Mouse (Mus musculus) limb, embryonic 14.5 days (tissue): ENCODE data around the gene Gnb1l. TPM values are rescaled to one million over a fixed set of nuclear protein-coding genes. Genes with fewer than 3 reads are reported as not detected.
"Not testable (repeated sequence)": the region's sequence is repeated elsewhere in the genome, so short reads cannot be mapped to it uniquely, and the experiment has no call there.

Experiments
- ATAC-seq: fragments of 200-750 bp; cut with Nextera tagmentation; 2 replicates; pipeline ENCODE4 v1.8.0; 2017; ENCODE audit warnings: low read depth, moderate number of reproducible peaks, moderate TSS enrichment; ENCODE audit not compliant: low FRiP score
- DNase-seq: peaks from one replicate; pipeline ENCODE4 v3.0.0-alpha.2; 2015; ENCODE audit warnings: low spot score
- H3K27ac ChIP-seq: fragments of 300-500 bp; sonication (generic); replicated peaks from 2 replicates; pipeline ENCODE4 v1.5.1; 2014; ENCODE audit warnings: low read depth, mild to moderate bottlenecking, low read length, moderate library complexity, mixed read lengths
- H3K27me3 ChIP-seq: fragments of 300-500 bp; sonication (generic); 2 replicates; pipeline ENCODE4 v1.6.1; 2014; ENCODE audit warnings: low read length, mixed read lengths; ENCODE audit not compliant: control insufficient read depth, insufficient read depth
- H3K36me3 ChIP-seq: fragments of 300-500 bp; sonication (generic); 2 replicates; pipeline ENCODE4 v1.6.1; 2014; ENCODE audit warnings: mild to moderate bottlenecking, low read length, moderate library complexity, mixed read lengths; ENCODE audit not compliant: control insufficient read depth, insufficient read depth
- H3K4me1 ChIP-seq: fragments of 300-500 bp; sonication (generic); 2 replicates; pipeline ENCODE4 v1.6.1; 2014; ENCODE audit warnings: antibody characterized with exemption, low read length, mixed read lengths; ENCODE audit not compliant: control insufficient read depth, insufficient read depth
- H3K4me2 ChIP-seq: fragments of 300-500 bp; sonication (generic); replicated peaks from 2 replicates; pipeline ENCODE4 v1.6.1; 2014; ENCODE audit warnings: low read depth, mild to moderate bottlenecking, low read length, moderate library complexity; ENCODE audit not compliant: severe bottlenecking
- H3K4me3 ChIP-seq: fragments of 300-500 bp; sonication (generic); replicated peaks from 2 replicates; pipeline ENCODE4 v1.5.1; 2014; ENCODE audit warnings: low read length
- H3K9ac ChIP-seq: fragments of 300-500 bp; sonication (generic); 2 replicates; pipeline ENCODE4 v1.6.1; 2014; ENCODE audit warnings: mild to moderate bottlenecking, low read depth, low read length, moderate library complexity; ENCODE audit not compliant: severe bottlenecking
- H3K9me3 ChIP-seq: fragments of 300-500 bp; sonication (generic); 2 replicates; pipeline ENCODE4 v1.6.1; 2016; ENCODE audit warnings: low read length; ENCODE audit not compliant: control insufficient read depth
- POLR2A ChIP-seq: fragments of 200-500 bp; IDR thresholded peaks from 2 replicates; pipeline ENCODE4 v1.8.0; 2012; ENCODE audit warnings: inconsistent platforms, mild to moderate bottlenecking, moderate library complexity, borderline replicate concordance; ENCODE audit not compliant: insufficient read depth, insufficient read length; ENCODE audit errors: extremely low read depth
- WGBS: fragments of 180-500 bp; shearing (Covaris S2); extraction: QIAGEN DNeasy Blood & Tissue Kit; methylation state at CpG from one replicate; pipeline ENCODE4 v1.1.7; 2014; 5-methylcytosine and 5-hydroxymethylcytosine counted together
- polyA plus RNA-seq, 2 experiments: library from polyadenylated mRNA; depleted of rRNA in 1 of 2; stranded (reverse) in 1 of 2; unstranded in 1 of 2; fragments of >200 nt; fragmentation: Nextera tagmentation in 1 of 2; extraction: Ambion mirVana in 1 of 2; gene quantifications; 2 replicates each; pipeline versions ENCODE4 v1.2.1 to v1.2.3; 2012 to 2014

Gnb1l gene
- polyA plus RNA-seq, 2 experiments: 16.1 to 20.2 TPM

DNA sequence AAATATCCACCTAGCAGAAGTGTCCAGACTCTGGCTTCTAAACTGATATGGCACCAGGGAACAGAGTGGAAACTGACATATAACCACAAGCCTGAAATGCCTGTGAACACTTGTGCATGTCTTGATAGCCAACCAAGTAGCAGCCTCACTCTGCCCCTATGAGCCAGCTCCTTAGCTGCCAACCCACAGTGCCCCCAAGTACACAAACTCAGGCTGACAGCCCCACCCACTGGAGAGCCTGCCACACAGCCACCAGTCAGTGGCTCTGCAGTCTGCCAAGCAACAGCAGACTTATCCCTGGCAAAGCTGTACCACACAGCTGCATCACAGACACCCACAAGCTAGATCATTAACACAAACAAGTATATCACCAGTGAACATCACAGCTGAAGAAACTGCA, 19.6 kb downstream of the Gnb1l start:
- Histone ChIP-seq H3K9ac (no peak overlapping the region), H3K4me3 (no peak overlapping the region), H3K4me1 (no peaks in the 10 kb centered on the region), H3K27ac (no peak overlapping the region), H3K4me2 (no peak overlapping the region), H3K9me3 (no peaks in the 10 kb centered on the region), H3K36me3 (no peaks in the 10 kb centered on the region), H3K27me3 (no peaks in the 10 kb centered on the region)
- DNase-seq (no peak), ATAC-seq (no peak)
- TF ChIP-seq POLR2A: no peak

DNA sequence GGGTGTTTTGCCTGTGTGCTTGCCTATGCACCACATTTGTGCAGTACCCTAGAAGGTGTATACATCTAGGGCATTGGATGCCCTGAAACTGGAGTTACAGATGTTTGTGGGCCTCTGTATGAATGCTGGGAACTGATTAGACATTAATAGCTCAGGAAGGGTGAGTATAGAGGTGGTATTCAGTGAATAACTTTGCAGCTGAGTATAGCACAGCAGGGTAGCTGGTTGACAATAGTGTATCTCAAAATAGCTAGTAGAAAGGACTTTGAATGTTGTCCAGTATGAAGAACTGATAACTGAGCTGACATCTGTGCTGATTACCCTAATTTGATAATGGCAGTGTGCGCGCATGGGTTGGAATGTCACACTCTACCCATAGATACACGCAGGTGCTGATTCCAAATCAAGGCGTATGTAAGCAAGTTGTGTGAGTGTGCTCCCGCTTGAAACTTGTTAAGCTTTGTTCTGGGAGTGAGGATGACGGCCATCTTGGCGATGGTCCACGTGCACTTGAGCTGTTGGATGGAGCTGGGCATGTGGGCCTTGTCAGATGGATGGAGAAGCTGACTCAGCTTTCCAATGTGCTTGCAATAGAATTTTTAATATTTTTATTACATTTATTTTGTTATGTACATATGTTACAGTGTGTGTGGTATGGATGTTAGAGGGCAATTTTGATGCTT, 25.2 kb downstream of the Gnb1l start:
- Histone ChIP-seq H3K27ac (no peak overlapping the region), H3K4me2 (no peak overlapping the region), H3K4me1 (no peaks in the 10 kb centered on the region), H3K9me3 (no peaks in the 10 kb centered on the region), H3K27me3 (no peaks in the 10 kb centered on the region), H3K9ac (no peak overlapping the region), H3K4me3 (no peak overlapping the region), H3K36me3 (no peaks in the 10 kb centered on the region)
- DNase-seq (no peak), ATAC-seq (no peak)
- WGBS: 90% methylated on average over 8 of the region's 8 CpGs
- no peak for TF ChIP-seq POLR2A

DNA sequence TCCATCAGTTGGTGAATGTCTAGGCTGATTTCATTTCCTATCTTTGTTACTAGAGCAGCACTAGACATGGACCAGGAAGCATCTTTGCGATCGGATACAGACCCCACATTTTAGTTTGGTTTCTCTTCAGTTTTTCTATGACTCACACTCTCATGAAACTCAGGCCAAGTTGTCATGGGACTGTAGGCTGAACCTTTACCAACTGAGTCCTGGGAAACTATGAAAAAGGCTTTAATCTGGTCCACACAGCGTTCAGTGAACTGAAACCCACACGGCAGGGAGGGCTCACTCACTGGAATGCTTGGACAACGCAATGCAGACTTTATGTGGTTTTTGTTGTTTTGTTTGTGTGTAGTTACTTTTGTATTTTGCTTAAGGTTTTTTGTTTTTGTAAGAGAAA, 30.1 kb downstream of the Gnb1l start:
- no peaks in the 10 kb centered on the region for H3K4me1 ChIP-seq
- ATAC-seq (no peak), DNase-seq (no peak)
- no peaks in the 10 kb centered on the region for H3K36me3 ChIP-seq
- H3K27me3 ChIP-seq: no peaks in the 10 kb centered on the region
- H3K4me2 ChIP-seq: no peak overlapping the region
- peaks cover 7% of the 10 kb centered on the region; the same call in 1 of the 2 replicates for H3K9me3 ChIP-seq
- WGBS: 83% methylated on average over 5 of the region's 5 CpGs
- TF ChIP-seq POLR2A: no peak
- H3K9ac ChIP-seq: no peak overlapping the region
- H3K27ac ChIP-seq: no peak overlapping the region
- H3K4me3 ChIP-seq: no peak overlapping the region

DNA sequence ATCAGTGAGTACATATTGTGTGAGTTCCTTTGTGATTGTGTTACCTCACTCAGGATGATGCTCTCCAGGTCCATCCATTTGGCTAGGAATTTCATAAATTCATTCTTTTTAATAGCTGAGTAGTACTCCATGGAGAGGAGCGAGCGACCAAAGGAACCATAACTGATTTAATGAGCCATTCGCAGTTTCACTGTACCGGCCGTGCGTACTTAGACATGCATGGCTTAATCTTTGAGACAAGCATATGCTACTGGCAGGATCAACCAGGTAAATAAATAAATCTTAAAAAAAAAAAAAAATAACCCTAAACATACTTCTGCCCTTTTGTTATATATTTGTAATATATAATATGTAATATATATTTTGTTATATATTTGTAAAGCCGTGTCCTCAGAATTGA, 34.5 kb downstream of the Gnb1l start:
- H3K27ac ChIP-seq, H3K4me1 ChIP-seq, H3K9ac ChIP-seq, H3K36me3 ChIP-seq, H3K4me2 ChIP-seq, H3K9me3 ChIP-seq, H3K27me3 ChIP-seq, H3K4me3 ChIP-seq, DNase-seq: not testable (repeated sequence)
- WGBS: 98% methylated on average over 7 of the region's 7 CpGs
- ATAC-seq: peak; percentile 100

DNA sequence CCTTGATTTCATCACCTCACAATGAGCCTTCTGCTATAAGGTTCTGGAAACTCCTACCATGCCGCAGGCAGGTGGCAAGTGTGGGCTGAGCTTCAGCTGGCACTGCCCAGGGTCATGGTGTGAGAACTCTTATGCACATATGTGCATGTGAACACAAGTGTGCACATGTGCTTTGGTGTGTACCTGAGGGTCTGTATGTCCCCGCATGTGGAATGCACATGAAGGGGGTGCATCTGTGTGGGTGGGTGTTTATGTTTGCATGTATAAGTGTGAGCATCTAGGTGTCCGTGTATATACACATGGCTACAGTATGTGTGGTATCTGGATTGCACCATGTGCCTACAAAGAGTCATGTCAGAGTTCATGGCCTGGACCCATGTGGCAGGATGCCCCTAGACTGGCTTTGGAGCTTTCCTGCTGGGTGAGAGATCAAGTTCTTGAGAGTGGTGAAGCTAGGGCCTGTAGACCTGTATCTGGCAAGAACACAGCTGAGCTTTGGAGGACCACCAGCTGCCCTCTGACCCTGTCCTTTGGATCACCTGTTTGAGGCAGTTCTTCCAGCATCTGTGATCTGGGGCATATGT, 39.0 kb downstream of the Gnb1l start:
- no peak for DNase-seq
- Histone ChIP-seq H3K9me3 (no peaks in the 10 kb centered on the region), H3K9ac (no peak overlapping the region), H3K4me3 (no peak overlapping the region), H3K4me1 (no peaks in the 10 kb centered on the region), H3K27ac (no peak overlapping the region), H3K4me2 (no peak overlapping the region), H3K27me3 (no peaks in the 10 kb centered on the region), H3K36me3 (no peaks in the 10 kb centered on the region)
- no peak for ATAC-seq
- no peak for TF ChIP-seq POLR2A
- WGBS: 91% methylated on average over 3 of the region's 3 CpGs
